In genomic region chr11:5318035-5318775, GRCm38 (mm10) we compare ENCODE assay signal across 8 mouse cellular contexts. TPM values are rescaled to one million over a fixed set of nuclear protein-coding genes. Genes with fewer than 3 reads are reported as not detected.
DNase-seq lines count a peak whose midpoint lies in the region; ATAC-seq and TF ChIP-seq lines count a peak whose summit lies in the region.

No protein-coding gene starts in this region.

- H3K4me3 ChIP-seq in forebrain, embryonic 15.5 days: no peak overlapping the region
- H3K4me3 ChIP-seq in neural tube, embryonic 11.5 days (ENCODE audit: low read depth, low read length): no peak overlapping the region
- H3K4me3 ChIP-seq in heart, adult 2 months: no peak overlapping the region

- no peak overlapping the region for H3K9ac ChIP-seq in forebrain, embryonic 15.5 days (replicated peaks)
- H3K9ac ChIP-seq in neural tube, embryonic 11.5 days (ENCODE audit: low read length): no peak overlapping the region
- H3K9ac ChIP-seq in heart, adult 2 months (ENCODE audit: low read depth, low read length): no peak overlapping the region

- no peaks in the 10 kb centered on the region for H3K27me3 ChIP-seq in forebrain, embryonic 15.5 days
- no peaks in the 10 kb centered on the region for H3K27me3 ChIP-seq in neural tube, embryonic 11.5 days (ENCODE audit: control insufficient read depth, insufficient read depth, low read length)
- H3K27me3 ChIP-seq in heart, adult 2 months (ENCODE audit: control insufficient read depth, insufficient read depth, low read length): no peaks in the 10 kb centered on the region

- TF ChIP-seq POLR2A in heart, adult 2 months (IDR thresholded peaks at IDR 0.05; ENCODE audit: insufficient read depth, low read depth, low read length): no peak

- DNase-seq in MN1 (ENCODE audit: low spot score) (peak; percentile 44), adipocyte (ENCODE audit: low spot score) (peak; percentile 28)
- peak; percentile 28 to 31 for DNase-seq in left cerebral cortex, adult 18-20 months (ENCODE audit: low spot score in 2 of 2)
- peak; percentile 62 for DNase-seq in neural tube, embryonic 11.5 days (ENCODE audit: low spot score)
- DNase-seq in thymus, adult 18-20 months: no peak
- no peak for DNase-seq in heart, adult 2 months
- no peak for DNase-seq in gastrocnemius, postnatal 4 days (ENCODE audit: low spot score in 2 of 2)

- WGBS in forebrain, embryonic 15.5 days: 3% methylated on average over 8 of the region's 8 CpGs
- WGBS in neural tube, embryonic 11.5 days: 5% methylated on average over 8 of the region's 8 CpGs
- 47% methylated on average over 8 of the region's 8 CpGs for WGBS in heart, adult 2 months

- TF ChIP-seq CTCF in heart, adult 2 months (IDR thresholded peaks at IDR 0.05): no peak

- no peaks in the 10 kb centered on the region for H3K36me3 ChIP-seq in forebrain, embryonic 15.5 days
- no peaks in the 10 kb centered on the region for H3K36me3 ChIP-seq in neural tube, embryonic 11.5 days (ENCODE audit: control insufficient read depth, insufficient read depth, low read length)
- H3K36me3 ChIP-seq in heart, adult 2 months (ENCODE audit: control insufficient read depth, insufficient read depth, low read length): no peaks in the 10 kb centered on the region

- peaks cover 40% of the 10 kb centered on the region for H3K4me1 ChIP-seq in forebrain, embryonic 15.5 days
- H3K4me1 ChIP-seq in neural tube, embryonic 11.5 days (ENCODE audit: control insufficient read depth, insufficient read depth, low read length): peaks cover 15% of the 10 kb centered on the region
- H3K4me1 ChIP-seq in heart, adult 2 months (ENCODE audit: control insufficient read depth, insufficient read depth, low read length): peaks cover 2% of the 10 kb centered on the region

- intact Hi-C loops in heart, adult 2 months (cut with DNase I): no loop called here

- H3K4me2 ChIP-seq in forebrain, embryonic 15.5 days (replicated peaks): no peak overlapping the region
- H3K4me2 ChIP-seq in neural tube, embryonic 11.5 days (ENCODE audit: low read depth): no peak overlapping the region

- peak; percentile 88 for ATAC-seq in forebrain, embryonic 15.5 days (replicated peaks)
- peak; percentile 79 for ATAC-seq in neural tube, embryonic 11.5 days (ENCODE audit: insufficient read depth, low FRiP score, low TSS enrichment)

- peak overlapping the region; percentile 75 for H3K27ac ChIP-seq in forebrain, embryonic 15.5 days (replicated peaks)
- 0 out of 2 replicates have a peak overlapping the region, but pooled peaks have one; percentile 49 for H3K27ac ChIP-seq in neural tube, embryonic 11.5 days (ENCODE audit: low read depth, low read length)
- H3K27ac ChIP-seq in heart, adult 2 months: no peak overlapping the region

- H3K9me3 ChIP-seq in forebrain, embryonic 15.5 days: no peaks in the 10 kb centered on the region
- no peaks in the 10 kb centered on the region for H3K9me3 ChIP-seq in neural tube, embryonic 11.5 days (ENCODE audit: control insufficient read depth, low read length)

- no peaks in the 10 kb centered on the region for H3K79me2 ChIP-seq in heart, adult 2 months (replicated peaks; ENCODE audit: control insufficient read depth, insufficient read depth, low read length)

- no peak for TF ChIP-seq EP300 in heart, adult 2 months (IDR thresholded peaks at IDR 0.05; ENCODE audit: insufficient read depth, low read depth, low read length)

RNA-seq across cellular contexts. Expression of gene Kremen1, which starts 56.8 kb away (rescaled TPM):
- 5.4 and 6.5 TPM in 2 replicates for polyA plus RNA-seq in forebrain, embryonic 15.5 days (2015; fragmentation: Nextera tagmentation; extraction: Ambion mirVana)
- total RNA-seq in left cerebral cortex, adult 18-20 months (2021): 10 to 100 TPM; 14.4 to 16.4 TPM
- polyA plus RNA-seq in neural tube, embryonic 11.5 days (2014; fragmentation: Nextera tagmentation; extraction: Ambion mirVana): 9.6 and 12.0 TPM in 2 replicates
- 10 to 100 TPM; 80.3 to 93.9 TPM for total RNA-seq in heart, adult 2 months (2021)
- polyA plus RNA-seq in heart, adult 2 months (2012; rRNA removed): 59.7 and 80.8 TPM in 2 replicates
- 100 to 1,000 TPM in 1 of 2 experiments, 10 to 100 TPM in 1; 99.8 to 106 TPM for total RNA-seq in gastrocnemius, postnatal 4 days (2021)

Comparison
In these comparisons a context has a peak if more than half of its experiments do, and no peak if none do; other contexts are left out.
1. DNase-seq: peak in MN1 (single experiment), adipocyte (single experiment), left cerebral cortex, adult 18-20 months (2 of 2) and neural tube, embryonic 11.5 days (single experiment); none in thymus, adult 18-20 months (0 of 2), heart, adult 2 months (0 of 2) and gastrocnemius, postnatal 4 days (0 of 2).
2. RNA of gene Kremen1, which starts 56.8 kb away (total RNA-seq): 99.8 to 106 TPM in gastrocnemius, postnatal 4 days and 80.3 to 93.9 TPM in heart, adult 2 months; 14.4 to 16.4 TPM in left cerebral cortex, adult 18-20 months; every median in the first group is over 4 times any median in the second.